Mouse (Mus musculus) cerebellum, postnatal 4 days (tissue): ENCODE measurements at regions not wholly inside any gene's neighbourhood (a gene's known extent, or its start where the extent isn't known, plus 50 kb on each side); places are given as distances from the start of the nearest gene placed in this dataset.

Experiments used
- DNase-seq, 2 experiments: peaks; one replicate each; pipeline ENCODE4 v3.0.0; 2022; ENCODE audit warnings: low spot score in 2 of 2, mixed read lengths in 1 of 2

- DNase-seq: no peak
Observed at GRCm38 (mm10) chr10:26434586-26434985, 58.8 kb upstream of the L3mbtl3 start.

DNA sequence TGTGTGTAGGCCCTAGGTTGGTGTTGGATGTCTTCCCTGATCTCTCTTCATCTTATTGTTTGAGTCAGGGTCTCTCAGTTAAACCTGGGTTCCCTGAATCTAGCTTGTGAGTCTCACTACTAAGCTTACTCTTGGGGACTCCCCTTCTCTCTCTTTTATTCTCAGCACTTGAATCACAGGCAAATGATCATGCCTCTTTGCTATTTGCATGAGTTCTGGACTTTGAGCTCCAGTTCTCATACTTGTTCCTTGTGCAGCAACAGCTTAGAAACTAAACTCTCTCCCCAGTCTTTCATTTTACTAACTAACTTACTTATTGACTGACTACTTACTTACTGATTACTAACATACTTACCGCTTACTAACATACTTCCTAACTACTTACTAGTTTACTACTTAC lies 64.9 kb upstream of the L3mbtl3 start:
- no peak for DNase-seq

- DNase-seq: no peak
Observed at GRCm38 (mm10) chr10:26484311-26484710, 108.5 kb upstream of the L3mbtl3 start.

- DNase-seq: no peak
Observed at GRCm38 (mm10) chr10:26491351-26491750, 115.6 kb upstream of the L3mbtl3 start.

GRCm38 (mm10) chr10:26492146-26492545 lies 116.4 kb upstream of the L3mbtl3 start:
- no peak for DNase-seq

GRCm38 (mm10) chr10:26492856-26493484 lies 117.2 kb upstream of the L3mbtl3 start:
- DNase-seq: no peak

- no peak for DNase-seq
Observed at GRCm38 (mm10) chr10:26493801-26494200, 118.0 kb upstream of the L3mbtl3 start.

DNA sequence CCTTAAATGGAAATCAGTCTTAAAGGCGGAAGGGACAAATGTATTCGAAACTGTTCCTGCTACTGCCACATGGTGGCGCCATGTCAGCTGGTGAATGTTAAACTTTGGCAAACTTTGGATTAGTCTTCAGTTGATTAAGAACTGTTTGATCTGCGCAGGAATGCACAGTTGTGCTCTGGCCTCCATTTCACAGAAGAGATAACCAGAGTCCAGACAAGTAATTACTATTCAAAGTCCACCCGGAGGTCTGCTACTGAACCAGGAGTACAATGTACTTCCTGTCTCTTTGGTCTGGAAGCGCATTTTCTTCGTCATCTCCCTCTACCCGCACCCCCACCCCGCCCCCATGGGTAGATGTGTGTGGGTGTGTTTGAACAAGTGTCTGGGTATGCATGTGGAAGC lies 118.6 kb upstream of the L3mbtl3 start:
- peak in 1 of 2 experiments; percentile 32 for DNase-seq

- DNase-seq: no peak
Observed at GRCm38 (mm10) chr10:26500265-26500935, 124.6 kb upstream of the L3mbtl3 start.

DNA sequence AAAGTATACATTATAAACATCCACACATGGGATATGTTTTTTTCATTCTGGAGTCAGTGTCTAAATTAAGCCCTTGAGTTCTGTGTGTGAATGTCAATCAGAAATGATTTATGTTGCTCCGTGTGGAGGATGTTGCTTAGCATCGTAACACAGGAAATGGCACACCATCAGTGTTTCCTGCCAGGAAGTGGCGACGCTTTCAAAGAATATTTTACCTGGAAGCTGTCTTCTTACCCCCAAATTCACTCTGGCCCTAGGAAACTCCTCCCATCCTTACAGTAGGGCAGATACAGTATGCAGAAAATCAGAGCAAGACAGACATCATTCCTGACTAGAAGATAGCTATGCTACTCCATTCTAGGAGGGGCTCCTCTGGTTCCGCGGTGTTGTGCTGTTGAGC lies 145.1 kb upstream of the L3mbtl3 start:
- no peak for DNase-seq

DNA sequence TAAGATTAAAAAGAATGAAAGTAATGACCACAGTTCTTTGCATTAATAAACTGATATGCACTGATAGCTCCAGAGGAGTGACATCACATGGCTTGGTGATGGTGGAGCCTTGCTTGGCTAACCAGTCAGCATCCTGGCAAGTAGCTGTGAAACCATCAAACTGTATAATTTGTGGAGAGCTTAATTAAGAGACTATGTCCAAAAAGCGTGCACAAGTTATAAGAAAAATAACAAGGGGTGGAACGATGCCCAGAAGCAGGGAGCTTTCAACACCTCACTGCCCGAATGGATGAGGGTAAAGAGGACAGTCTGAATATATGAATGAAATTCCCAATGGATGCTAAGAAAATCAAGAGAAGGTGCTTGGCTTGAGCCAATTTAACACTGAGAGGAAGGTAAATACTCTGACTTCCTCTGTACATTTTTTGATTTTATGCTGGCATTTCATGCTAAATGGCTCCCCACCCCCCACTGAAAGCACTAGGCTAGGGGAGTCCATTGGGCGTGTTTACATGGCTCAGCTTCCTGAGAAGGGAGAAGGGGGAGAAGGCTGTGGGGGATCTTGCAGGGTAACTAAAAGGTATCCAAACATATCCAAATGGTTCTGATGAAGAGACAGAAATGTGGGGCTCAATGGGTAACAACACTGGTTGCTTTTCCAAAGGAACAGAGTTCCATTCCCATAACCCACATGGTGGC lies 150.2 kb upstream of the L3mbtl3 start:
- DNase-seq: no peak

GRCm38 (mm10) chr10:26540189-26540588 lies 164.4 kb upstream of the L3mbtl3 start:
- no peak for DNase-seq

DNA sequence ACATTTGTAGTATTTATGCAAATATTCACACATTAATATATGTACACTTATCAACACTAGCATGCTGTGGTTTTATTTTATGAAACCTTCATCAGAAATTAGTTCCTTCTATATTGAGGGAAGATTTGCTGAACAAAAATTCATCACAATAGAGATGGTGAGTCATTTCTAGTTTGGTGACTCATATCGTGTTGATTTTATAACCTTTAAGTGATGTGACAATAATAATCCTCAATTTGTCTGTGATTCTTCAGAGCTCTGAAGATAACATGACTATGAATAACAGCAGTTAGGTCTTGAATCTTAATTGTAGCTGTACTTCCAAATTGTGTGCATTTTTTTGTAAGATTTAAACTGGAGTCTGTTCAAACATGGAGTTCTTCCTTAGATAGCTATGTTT lies 168.3 kb upstream of the L3mbtl3 start:
- no peak for DNase-seq

DNA sequence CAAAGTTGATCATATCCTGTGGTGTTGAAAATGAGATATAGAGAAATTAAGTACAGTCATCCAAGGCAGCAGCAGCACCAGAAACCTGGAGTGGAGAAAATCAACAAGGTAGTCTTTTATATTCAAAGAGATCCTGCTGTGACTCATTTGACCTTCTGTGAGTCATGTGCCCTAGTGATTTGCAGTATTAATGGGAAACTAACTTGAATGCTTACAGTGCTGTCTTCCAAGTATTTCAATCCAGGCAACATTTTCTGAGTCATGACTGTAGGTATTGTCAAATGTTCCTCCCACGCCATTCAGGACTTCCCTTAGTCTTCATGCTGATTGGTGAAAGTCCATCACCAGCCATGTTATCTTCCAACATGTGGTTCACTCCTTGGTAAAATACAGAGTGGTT lies 169.0 kb upstream of the L3mbtl3 start:
- no peak for DNase-seq

DNA sequence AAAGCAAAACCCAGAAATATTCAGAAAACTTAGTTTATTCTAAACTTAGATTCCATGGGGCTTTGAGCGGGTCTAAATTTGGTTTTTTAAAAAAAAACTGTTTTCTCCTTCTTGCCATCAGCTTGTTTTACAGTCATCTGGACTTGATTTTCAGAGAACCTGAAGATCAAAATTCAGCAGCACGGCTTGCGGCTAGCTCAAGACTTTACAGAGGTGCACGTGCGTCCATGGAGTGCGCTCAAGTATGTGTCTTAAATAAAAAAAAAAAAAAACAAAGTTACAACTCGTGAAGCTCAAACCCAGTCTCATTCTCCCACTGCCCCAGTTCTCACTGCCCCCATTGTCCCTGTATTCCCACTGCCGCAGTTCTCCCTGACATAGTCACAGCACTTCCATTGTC lies 180.5 kb upstream of the L3mbtl3 start:
- no peak for DNase-seq

DNA sequence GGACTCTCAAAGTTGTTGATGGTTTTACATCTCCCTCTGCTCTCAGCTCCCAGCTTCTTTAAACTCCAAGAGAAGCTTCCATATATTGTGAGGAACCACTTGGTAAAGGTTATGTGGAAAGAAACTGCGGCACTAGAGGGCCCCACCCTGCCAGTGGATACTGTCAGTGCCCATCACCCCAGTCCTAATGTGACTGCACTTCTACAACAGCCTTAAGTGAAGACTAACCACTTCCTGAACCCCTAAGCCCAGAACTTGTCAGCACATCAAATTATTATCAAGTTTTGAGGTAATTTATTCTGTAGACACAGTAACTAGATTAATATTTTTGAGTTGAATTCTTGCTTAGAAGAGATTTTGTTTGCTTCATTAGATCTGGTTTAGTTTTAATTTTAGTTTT lies 182.3 kb upstream of the L3mbtl3 start:
- no peak for DNase-seq

- DNase-seq: no peak
Observed at GRCm38 (mm10) chr10:26559323-26559722, 183.6 kb upstream of the L3mbtl3 start.

- no peak for DNase-seq
Observed at GRCm38 (mm10) chr10:26560456-26560855, 184.7 kb upstream of the L3mbtl3 start.

DNA sequence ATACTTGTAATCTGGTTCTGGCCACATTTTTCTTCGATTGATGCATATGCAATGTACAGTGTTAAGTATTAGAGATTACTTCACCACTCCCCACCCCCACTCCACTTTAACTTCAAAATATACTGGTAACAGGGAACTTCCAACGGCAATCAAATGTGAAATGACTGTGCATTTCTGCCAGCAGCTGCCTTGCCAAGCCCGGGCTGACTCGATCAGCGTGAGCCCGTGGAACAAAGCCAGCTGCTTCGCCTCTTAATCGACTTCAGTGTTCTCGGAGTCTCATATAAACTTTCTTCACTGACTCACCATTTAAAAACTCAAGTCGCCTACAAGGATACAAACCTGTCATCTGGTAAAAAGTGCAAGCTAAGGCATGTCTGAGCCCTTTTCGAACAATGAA lies 188.7 kb upstream of the L3mbtl3 start:
- DNase-seq: peak; percentile 55 to 72

GRCm38 (mm10) chr10:26567613-26568012 lies 185.6 kb upstream of the Arhgap18 start:
- DNase-seq: no peak

DNA sequence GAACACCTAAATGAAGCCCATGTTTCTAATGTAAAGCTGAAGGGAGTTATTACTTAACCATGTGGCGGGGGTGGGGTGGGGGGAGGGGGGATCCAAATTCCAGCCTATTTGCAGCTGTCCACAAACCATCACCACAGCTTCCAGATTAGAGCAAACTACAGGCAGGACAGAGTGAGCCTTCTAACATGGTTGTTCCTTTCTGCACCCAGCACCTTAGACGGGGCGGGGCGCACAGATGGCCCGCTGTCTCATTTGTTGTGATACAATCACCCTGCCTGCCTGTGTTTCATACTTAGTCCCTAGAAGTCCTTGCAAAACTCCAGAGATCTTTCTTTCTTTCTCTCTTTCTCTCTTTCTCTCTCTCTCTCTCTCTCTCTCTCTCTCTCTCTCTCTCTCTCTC lies 182.8 kb upstream of the Arhgap18 start:
- DNase-seq: no peak

DNA sequence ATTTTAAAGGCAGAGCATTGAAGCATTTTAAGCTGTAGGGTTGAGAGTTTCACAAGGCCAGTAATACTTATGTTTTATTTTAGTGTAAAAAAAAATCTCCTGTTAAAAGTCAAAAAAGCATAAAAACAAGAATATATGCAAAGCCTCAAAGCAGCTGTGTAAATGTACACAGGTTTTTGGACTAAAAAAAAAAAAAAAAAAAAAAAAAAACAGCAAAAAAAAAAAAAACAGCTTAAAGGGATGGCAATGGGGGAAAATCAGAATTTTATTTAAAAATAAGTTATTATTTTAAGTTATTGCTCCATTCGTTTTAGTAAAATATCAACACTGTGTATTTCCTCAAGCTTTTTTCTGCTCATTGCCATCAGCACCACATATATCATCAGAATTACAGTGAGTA lies 181.8 kb upstream of the Arhgap18 start:
- no peak for DNase-seq

- no peak for DNase-seq
Observed at GRCm38 (mm10) chr10:26576153-26576552, 177.1 kb upstream of the Arhgap18 start.
